Mouse (Mus musculus) embryonic facial prominence, embryonic 15.5 days (tissue): ENCODE measurements around the gene 6030445D17Rik. TPM values are rescaled to one million over a fixed set of nuclear protein-coding genes. Genes with fewer than 3 reads are reported as not detected.

Experiments used
- ATAC-seq: fragments of 200-750 bp; cut with Nextera tagmentation; 2 replicates; pipeline ENCODE4 v1.8.0; 2017; ENCODE audit warnings: low read depth, moderate TSS enrichment; ENCODE audit not compliant: insufficient number of reproducible peaks, low FRiP score, low TSS enrichment
- H3K27ac ChIP-seq: fragments of 300-500 bp; sonication (generic); replicated peaks from 2 replicates; pipeline ENCODE4 v1.5.1; 2015; ENCODE audit warnings: mild to moderate bottlenecking, inconsistent platforms
- H3K27me3 ChIP-seq: fragments of 300-500 bp; sonication (generic); 2 replicates; pipeline ENCODE4 v1.6.1; 2015; ENCODE audit warnings: inconsistent platforms
- H3K36me3 ChIP-seq: fragments of 300-500 bp; sonication (generic); 2 replicates; pipeline ENCODE4 v1.6.1; 2015; ENCODE audit warnings: mild to moderate bottlenecking, inconsistent platforms
- H3K4me1 ChIP-seq: fragments of 300-500 bp; sonication (generic); 2 replicates; pipeline ENCODE4 v1.6.1; 2015; ENCODE audit warnings: inconsistent platforms
- H3K4me2 ChIP-seq: fragments of 300-500 bp; sonication (generic); replicated peaks from 2 replicates; pipeline ENCODE4 v1.6.1; 2015; ENCODE audit warnings: mild to moderate bottlenecking, inconsistent platforms
- H3K4me3 ChIP-seq: fragments of 300-500 bp; sonication (generic); replicated peaks from 2 replicates; pipeline ENCODE4 v1.5.1; 2015; ENCODE audit warnings: mild to moderate bottlenecking, inconsistent platforms
- H3K9ac ChIP-seq: fragments of 300-500 bp; sonication (generic); 2 replicates; pipeline ENCODE4 v1.6.1; 2015; ENCODE audit warnings: inconsistent platforms
- H3K9me3 ChIP-seq: fragments of 300-500 bp; sonication (generic); replicated peaks from 2 replicates; pipeline ENCODE4 v1.6.1; 2016; ENCODE audit warnings: inconsistent platforms
- WGBS: fragments of 180-500 bp; shearing (Covaris S2); methylation state at CpG from one replicate; pipeline ENCODE4 v1.1.7; 2015; 5-methylcytosine and 5-hydroxymethylcytosine counted together
- polyA plus RNA-seq: library from polyadenylated mRNA; unstranded; fragments of >200 nt; fragmentation: Nextera tagmentation; extraction: Ambion mirVana; gene quantifications from 2 replicates; pipeline ENCODE4 v1.2.1, GENCODE M21; 2015

Gene 6030445D17Rik
- polyA plus RNA-seq, 1 experiment from 2014 or later: 0.19 TPM

- Histone ChIP-seq H3K4me3 (no peak overlapping the region), H3K27me3 (no peaks in the 10 kb centered on the region), H3K4me2 (no peak overlapping the region), H3K27ac (0 out of 2 replicates have a peak overlapping the region, but pooled peaks have one; percentile 69), H3K36me3 (no peaks in the 10 kb centered on the region), H3K9ac (no peak overlapping the region), H3K4me1 (0 out of 2 replicates have a peak, but pooled peaks cover 5% of the 10 kb centered on the region), H3K9me3 (no peaks in the 10 kb centered on the region)
- 53% methylated on average over 4 of the region's 4 CpGs for WGBS
- 0 out of 2 replicates have a peak, but pooled peaks have one; percentile 51 for ATAC-seq
These were observed 22.9 kb upstream of the 6030445D17Rik start for GRCm38 (mm10) chr4:136439106-136439505.

GRCm38 (mm10) chr4:136441354-136442043, 20.6 kb upstream of the 6030445D17Rik start:
- 79% methylated on average over 15 of the region's 15 CpGs for WGBS
- ATAC-seq: no peak
- 0 out of 2 replicates have a peak, but pooled peaks cover 5% of the 10 kb centered on the region for H3K4me1 ChIP-seq

GRCm38 (mm10) chr4:136444561-136444960, 17.5 kb upstream of the 6030445D17Rik start:
- H3K36me3 ChIP-seq: no peaks in the 10 kb centered on the region
- no peaks in the 10 kb centered on the region for H3K9me3 ChIP-seq
- no peak for ATAC-seq
- H3K27me3 ChIP-seq: no peaks in the 10 kb centered on the region
- no peaks in the 10 kb centered on the region for H3K4me1 ChIP-seq
- no peak overlapping the region for H3K4me2 ChIP-seq
- H3K9ac ChIP-seq: no peak overlapping the region
- H3K27ac ChIP-seq: no peak overlapping the region
- 74% methylated on average over 4 of the region's 4 CpGs for WGBS
- no peak overlapping the region for H3K4me3 ChIP-seq

More at GRCm38 (mm10) chr4:136441354-136442043, 20.6 kb upstream of the 6030445D17Rik start:
- no peaks in the 10 kb centered on the region for H3K9me3 ChIP-seq
- H3K4me2 ChIP-seq: no peak overlapping the region
- H3K9ac ChIP-seq: no peak overlapping the region
- H3K27me3 ChIP-seq: no peaks in the 10 kb centered on the region
- no peak overlapping the region for H3K4me3 ChIP-seq
- no peak overlapping the region for H3K27ac ChIP-seq
- H3K36me3 ChIP-seq: no peaks in the 10 kb centered on the region

- H3K36me3 ChIP-seq: no peaks in the 10 kb centered on the region
- 79% methylated on average over 5 of the region's 5 CpGs for WGBS
- no peak overlapping the region for H3K9ac ChIP-seq
- no peaks in the 10 kb centered on the region for H3K9me3 ChIP-seq
- H3K27me3 ChIP-seq: no peaks in the 10 kb centered on the region
- no peak overlapping the region for H3K4me2 ChIP-seq
- no peak overlapping the region for H3K27ac ChIP-seq
- 0 out of 2 replicates have a peak, but pooled peaks cover under 1% of the 10 kb centered on the region for H3K4me1 ChIP-seq
- H3K4me3 ChIP-seq: no peak overlapping the region
- no peak for ATAC-seq
These were observed 12.3 kb upstream of the 6030445D17Rik start for GRCm38 (mm10) chr4:136449795-136450194.

GRCm38 (mm10) chr4:136450271-136450670, 11.8 kb upstream of the 6030445D17Rik start:
- Histone ChIP-seq H3K9me3 (no peaks in the 10 kb centered on the region), H3K36me3 (no peaks in the 10 kb centered on the region), H3K4me2 (no peak overlapping the region), H3K9ac (no peak overlapping the region), H3K27me3 (no peaks in the 10 kb centered on the region), H3K27ac (no peak overlapping the region), H3K4me3 (no peak overlapping the region), H3K4me1 (peaks cover 5% of the 10 kb centered on the region; the same call in 1 of the 2 replicates)
- no peak for ATAC-seq
- 74% methylated on average over 4 of the region's 4 CpGs for WGBS

GRCm38 (mm10) chr4:136451564-136451963, 10.5 kb upstream of the 6030445D17Rik start:
- H3K27ac ChIP-seq: no peak overlapping the region
- H3K4me1 ChIP-seq: peaks cover 6% of the 10 kb centered on the region; the same call in 1 of the 2 replicates
- no peak overlapping the region for H3K4me3 ChIP-seq
- H3K9ac ChIP-seq: no peak overlapping the region
- H3K4me2 ChIP-seq: no peak overlapping the region
- H3K27me3 ChIP-seq: no peaks in the 10 kb centered on the region
- no peaks in the 10 kb centered on the region for H3K9me3 ChIP-seq
- ATAC-seq: no peak
- WGBS: 26% methylated on average over 6 of the region's 6 CpGs
- no peaks in the 10 kb centered on the region for H3K36me3 ChIP-seq

- no peak for ATAC-seq
- H3K4me1 ChIP-seq: peaks cover 6% of the 10 kb centered on the region; the same call in 1 of the 2 replicates
- H3K9me3 ChIP-seq: no peaks in the 10 kb centered on the region
- H3K4me3 ChIP-seq: no peak overlapping the region
- H3K27me3 ChIP-seq: no peaks in the 10 kb centered on the region
- H3K27ac ChIP-seq: no peak overlapping the region
- whole genome bisulfite sequencing: 73% methylated on average over 3 of the region's 3 CpGs
- no peaks in the 10 kb centered on the region for H3K36me3 ChIP-seq
- no peak overlapping the region for H3K4me2 ChIP-seq
- H3K9ac ChIP-seq: no peak overlapping the region
These were observed 9.8 kb upstream of the 6030445D17Rik start for GRCm38 (mm10) chr4:136452286-136452685.

GRCm38 (mm10) chr4:136452792-136453191, 9.3 kb upstream of the 6030445D17Rik start:
- no peak overlapping the region for H3K9ac ChIP-seq
- WGBS: 54% methylated on average over 5 of the region's 5 CpGs

GRCm38 (mm10) chr4:136454850-136455260, 7.2 kb upstream of the 6030445D17Rik start:
- H3K9ac ChIP-seq: no peak overlapping the region
- H3K4me2 ChIP-seq: peak overlapping the region; percentile 55
- 0 out of 2 replicates have a peak, but pooled peaks have one; percentile 17 for ATAC-seq
- H3K4me1 ChIP-seq: peaks cover 6% of the 10 kb centered on the region; the same call in 1 of the 2 replicates
- H3K27ac ChIP-seq: peak overlapping the region; percentile 8; the same call in 1 of the 2 replicates
- no peaks in the 10 kb centered on the region for H3K27me3 ChIP-seq
- no peaks in the 10 kb centered on the region for H3K9me3 ChIP-seq
- peak overlapping the region; percentile 30 for H3K4me3 ChIP-seq
- no peaks in the 10 kb centered on the region for H3K36me3 ChIP-seq
- WGBS: 5% methylated on average over 10 of the region's 10 CpGs

More at GRCm38 (mm10) chr4:136452792-136453191, 9.3 kb upstream of the 6030445D17Rik start:
- H3K27ac ChIP-seq: no peak overlapping the region
- no peak for ATAC-seq
- no peaks in the 10 kb centered on the region for H3K27me3 ChIP-seq
- H3K4me3 ChIP-seq: no peak overlapping the region
- no peak overlapping the region for H3K4me2 ChIP-seq
- no peaks in the 10 kb centered on the region for H3K9me3 ChIP-seq
- H3K4me1 ChIP-seq: peaks cover 6% of the 10 kb centered on the region; the same call in 1 of the 2 replicates
- H3K36me3 ChIP-seq: no peaks in the 10 kb centered on the region

- no peak overlapping the region for H3K27ac ChIP-seq
- WGBS: 89% methylated on average over 6 of the region's 6 CpGs
- H3K36me3 ChIP-seq: no peaks in the 10 kb centered on the region
- no peak for ATAC-seq
- no peak overlapping the region for H3K4me3 ChIP-seq
- no peak overlapping the region for H3K4me2 ChIP-seq
- H3K9ac ChIP-seq: no peak overlapping the region
- peaks cover 7% of the 10 kb centered on the region; the same call in 1 of the 2 replicates for H3K4me1 ChIP-seq
- H3K27me3 ChIP-seq: 0 out of 2 replicates have a peak, but pooled peaks cover 4% of the 10 kb centered on the region
- H3K9me3 ChIP-seq: no peaks in the 10 kb centered on the region
These were observed 5.4 kb upstream of the 6030445D17Rik start for GRCm38 (mm10) chr4:136456516-136457218.

GRCm38 (mm10) chr4:136458276-136458675, 3.8 kb upstream of the 6030445D17Rik start:
- Histone ChIP-seq H3K9me3 (no peaks in the 10 kb centered on the region), H3K4me2 (no peak overlapping the region), H3K27me3 (peaks cover 7% of the 10 kb centered on the region), H3K36me3 (no peaks in the 10 kb centered on the region), H3K9ac (no peak overlapping the region), H3K27ac (no peak overlapping the region), H3K4me1 (peaks cover 16% of the 10 kb centered on the region), H3K4me3 (no peak overlapping the region)
- 76% methylated on average over 7 of the region's 7 CpGs for WGBS
- no peak for ATAC-seq
